Mouse (Mus musculus): Measurements from ENCODE around the gene Etnk2. TPM values are rescaled to one million over a fixed set of nuclear protein-coding genes. Genes with fewer than 3 reads are reported as not detected.

The Etnk2 gene
- polyA plus RNA-seq, 1 experiment from 2014 or later = 5.6 TPM

GRCm38 (mm10) chr1:133370352-133370751 lies 7.0 kb downstream of the Etnk2 start:
- Histone ChIP-seq H3K4me2 (replicated peaks; ENCODE audit: low read depth, low read length) (no peak overlapping the region), H3K27ac (ENCODE audit: low read length) (peak overlapping the region; percentile 7; the same call in 1 of the 2 replicates), H3K9ac (replicated peaks; ENCODE audit: low read depth, low read length) (no peak overlapping the region), H3K4me1 (ENCODE audit: control insufficient read depth, insufficient read depth, low read length) (peaks cover 7% of the 10 kb centered on the region; the same call in 1 of the 2 replicates), H3K27me3 (ENCODE audit: control insufficient read depth, insufficient read depth, low read length) (no peaks in the 10 kb centered on the region), H3K9me3 (ENCODE audit: control insufficient read depth, low read depth, low read length) (no peaks in the 10 kb centered on the region), H3K36me3 (ENCODE audit: control insufficient read depth, insufficient read depth, low read length) (no peaks in the 10 kb centered on the region), H3K4me3 (ENCODE audit: low read depth, low read length) (no peak overlapping the region)
- WGBS = 47% methylated on average over 4 of the region's 4 CpGs
- ATAC-seq (ENCODE audit: insufficient number of reproducible peaks, insufficient read depth, low FRiP score, low read depth) = no peak

DNA sequence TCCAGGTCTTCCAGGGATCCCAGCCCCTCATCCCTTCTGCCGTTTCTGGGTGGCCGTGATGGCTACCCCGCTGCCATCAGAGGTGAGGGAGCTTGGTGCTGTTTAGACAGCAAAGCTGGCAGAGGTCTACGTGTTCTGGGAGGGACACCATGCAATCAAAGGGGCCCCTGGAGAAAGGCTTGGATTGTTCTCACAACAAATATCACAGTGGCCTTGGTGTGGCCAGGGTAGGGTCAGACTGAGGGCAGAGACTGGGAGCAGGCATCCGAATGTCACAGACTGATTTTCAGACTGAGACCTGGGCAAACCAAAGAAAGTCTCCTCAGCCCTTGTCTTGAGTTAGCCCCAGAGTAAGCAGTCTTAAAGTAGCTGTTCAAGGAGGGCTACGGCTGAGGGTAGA lies 8.1 kb downstream of the Etnk2 start:
- WGBS = 67% methylated on average over 6 of the region's 6 CpGs
- no peak for ATAC-seq (ENCODE audit: insufficient number of reproducible peaks, insufficient read depth, low FRiP score, low read depth)
- no peak overlapping the region for H3K9ac ChIP-seq (replicated peaks; ENCODE audit: low read depth, low read length)
- peaks cover 7% of the 10 kb centered on the region; the same call in 1 of the 2 replicates for H3K4me1 ChIP-seq (ENCODE audit: control insufficient read depth, insufficient read depth, low read length)
- H3K27me3 ChIP-seq (ENCODE audit: control insufficient read depth, insufficient read depth, low read length) = no peaks in the 10 kb centered on the region
- no peak overlapping the region for H3K4me2 ChIP-seq (replicated peaks; ENCODE audit: low read depth, low read length)
- no peak overlapping the region for H3K4me3 ChIP-seq (ENCODE audit: low read depth, low read length)
- H3K36me3 ChIP-seq (ENCODE audit: control insufficient read depth, insufficient read depth, low read length) = no peaks in the 10 kb centered on the region
- no peak overlapping the region for H3K27ac ChIP-seq (ENCODE audit: low read length)
- H3K9me3 ChIP-seq (ENCODE audit: control insufficient read depth, low read depth, low read length) = no peaks in the 10 kb centered on the region

GRCm38 (mm10) chr1:133372113-133372512 lies 8.7 kb downstream of the Etnk2 start:
- no peaks in the 10 kb centered on the region for H3K27me3 ChIP-seq (ENCODE audit: control insufficient read depth, insufficient read depth, low read length)
- peaks cover 7% of the 10 kb centered on the region; the same call in 1 of the 2 replicates for H3K4me1 ChIP-seq (ENCODE audit: control insufficient read depth, insufficient read depth, low read length)
- H3K36me3 ChIP-seq (ENCODE audit: control insufficient read depth, insufficient read depth, low read length) = no peaks in the 10 kb centered on the region
- ATAC-seq (ENCODE audit: insufficient number of reproducible peaks, insufficient read depth, low FRiP score, low read depth) = no peak
- H3K9ac ChIP-seq (replicated peaks; ENCODE audit: low read depth, low read length) = no peak overlapping the region
- no peak overlapping the region for H3K4me2 ChIP-seq (replicated peaks; ENCODE audit: low read depth, low read length)
- H3K9me3 ChIP-seq (ENCODE audit: control insufficient read depth, low read depth, low read length) = no peaks in the 10 kb centered on the region
- H3K4me3 ChIP-seq (ENCODE audit: low read depth, low read length) = no peak overlapping the region
- no peak overlapping the region for H3K27ac ChIP-seq (ENCODE audit: low read length)
- WGBS = 43% methylated on average over 8 of the region's 8 CpGs

DNA sequence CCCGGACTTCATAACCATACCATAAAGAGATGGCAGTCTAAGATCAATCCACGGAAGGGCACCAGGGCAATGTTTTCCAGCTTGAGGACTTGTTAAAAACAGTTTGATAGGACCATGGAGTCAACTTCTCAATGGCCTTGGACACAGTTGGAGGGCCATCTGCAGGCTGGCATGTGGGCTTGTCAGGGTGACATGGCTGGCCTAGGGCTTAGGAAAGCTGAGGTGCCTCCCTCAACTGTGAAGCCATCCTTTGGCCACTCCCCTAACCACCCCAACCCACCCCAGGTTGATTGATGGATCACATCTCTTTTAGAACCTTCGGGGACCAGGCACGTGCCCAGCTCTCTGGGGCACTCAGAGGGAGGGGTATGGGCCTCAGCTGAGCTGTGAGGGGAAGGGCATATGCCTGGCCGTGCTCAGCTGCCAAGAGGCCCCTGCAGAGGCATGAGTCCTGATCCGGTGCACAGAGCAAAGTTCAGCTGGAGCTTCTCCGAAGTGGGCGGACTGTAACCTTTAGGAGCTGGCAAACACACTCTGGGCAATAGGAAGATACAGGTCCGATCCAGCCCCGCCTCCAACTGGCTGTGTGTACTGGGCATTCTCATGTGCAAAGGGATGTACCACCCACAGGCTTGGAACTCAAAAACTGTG lies 12.4 kb downstream of the Etnk2 start:
- Histone ChIP-seq H3K36me3 (ENCODE audit: control insufficient read depth, insufficient read depth, low read length) (no peaks in the 10 kb centered on the region), H3K4me3 (ENCODE audit: low read depth, low read length) (no peak overlapping the region), H3K9me3 (ENCODE audit: control insufficient read depth, low read depth, low read length) (no peaks in the 10 kb centered on the region), H3K9ac (replicated peaks; ENCODE audit: low read depth, low read length) (no peak overlapping the region), H3K27me3 (ENCODE audit: control insufficient read depth, insufficient read depth, low read length) (no peaks in the 10 kb centered on the region), H3K4me2 (replicated peaks; ENCODE audit: low read depth, low read length) (no peak overlapping the region), H3K27ac (ENCODE audit: low read length) (no peak overlapping the region), H3K4me1 (ENCODE audit: control insufficient read depth, insufficient read depth, low read length) (peaks cover 6% of the 10 kb centered on the region)
- WGBS = 56% methylated on average over 10 of the region's 10 CpGs
- ATAC-seq (ENCODE audit: insufficient number of reproducible peaks, insufficient read depth, low FRiP score, low read depth) = no peak

DNA sequence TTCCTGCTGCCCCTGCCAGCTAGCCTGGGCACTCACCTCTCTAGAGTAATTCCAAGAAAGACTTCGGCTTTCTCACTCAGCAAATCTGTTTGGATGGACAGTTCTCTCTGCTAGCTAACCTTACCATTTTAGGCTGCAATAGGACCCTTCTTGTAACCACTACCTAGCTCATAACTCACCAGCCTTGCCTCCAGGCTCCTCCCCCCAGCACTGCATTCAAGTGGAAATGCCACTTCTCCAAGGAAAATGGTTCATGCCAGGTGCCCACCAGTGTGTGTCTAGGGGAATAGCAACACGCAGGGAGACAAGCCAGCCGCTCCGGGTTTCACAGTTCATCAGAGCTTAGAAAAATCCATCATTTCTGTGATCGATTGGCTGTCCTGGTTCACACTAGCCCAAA lies 14.2 kb downstream of the Etnk2 start:
- no peaks in the 10 kb centered on the region for H3K9me3 ChIP-seq (ENCODE audit: control insufficient read depth, low read depth, low read length)
- WGBS = 89% methylated on average over 5 of the region's 5 CpGs
- no peaks in the 10 kb centered on the region for H3K27me3 ChIP-seq (ENCODE audit: control insufficient read depth, insufficient read depth, low read length)
- no peaks in the 10 kb centered on the region for H3K36me3 ChIP-seq (ENCODE audit: control insufficient read depth, insufficient read depth, low read length)
- H3K9ac ChIP-seq (replicated peaks; ENCODE audit: low read depth, low read length) = no peak overlapping the region
- ATAC-seq (ENCODE audit: insufficient number of reproducible peaks, insufficient read depth, low FRiP score, low read depth) = no peak
- H3K27ac ChIP-seq (ENCODE audit: low read length) = no peak overlapping the region
- H3K4me3 ChIP-seq (ENCODE audit: low read depth, low read length) = no peak overlapping the region
- peaks cover 6% of the 10 kb centered on the region for H3K4me1 ChIP-seq (ENCODE audit: control insufficient read depth, insufficient read depth, low read length)
- H3K4me2 ChIP-seq (replicated peaks; ENCODE audit: low read depth, low read length) = no peak overlapping the region

DNA sequence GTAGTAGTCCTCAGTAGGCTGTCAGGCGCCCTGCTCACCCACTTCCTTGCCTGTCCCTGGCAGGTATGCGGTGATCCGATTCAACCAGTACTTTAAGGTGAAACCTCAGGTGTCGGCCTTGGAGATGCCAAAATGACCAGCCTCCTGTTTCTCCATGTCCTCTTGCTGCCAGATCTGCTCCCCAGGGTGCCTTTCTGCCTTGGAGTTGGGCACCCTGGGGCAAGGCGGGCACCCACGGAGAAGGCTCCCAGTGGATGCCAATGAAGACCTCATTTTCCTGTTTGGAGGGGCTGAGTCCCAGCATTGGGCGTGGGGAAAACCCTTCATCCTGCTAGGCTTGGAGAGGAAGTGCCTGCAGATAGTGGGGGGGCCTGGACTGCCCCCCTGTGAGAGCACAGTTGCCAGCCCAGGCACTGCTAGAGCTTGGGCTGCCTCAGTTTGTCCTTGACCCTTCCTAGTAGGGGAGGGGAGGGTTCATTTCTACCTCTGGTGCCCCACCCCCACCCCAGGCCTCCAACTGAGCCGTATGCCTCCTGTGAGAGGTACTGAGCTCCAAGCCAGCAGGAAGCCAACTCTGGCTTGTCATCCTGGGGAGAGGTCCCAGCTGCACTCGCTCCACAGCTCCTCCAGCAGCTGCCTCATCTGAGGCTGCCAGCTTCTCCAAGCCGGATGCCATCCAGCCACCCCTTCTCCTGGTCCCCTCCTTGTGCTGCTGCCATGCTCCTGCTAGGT lies 16.0 kb downstream of the Etnk2 start:
- Histone ChIP-seq H3K4me3 (ENCODE audit: low read depth, low read length) (no peak overlapping the region), H3K9me3 (ENCODE audit: control insufficient read depth, low read depth, low read length) (no peaks in the 10 kb centered on the region), H3K4me2 (replicated peaks; ENCODE audit: low read depth, low read length) (no peak overlapping the region), H3K27ac (ENCODE audit: low read length) (no peak overlapping the region), H3K27me3 (ENCODE audit: control insufficient read depth, insufficient read depth, low read length) (no peaks in the 10 kb centered on the region), H3K9ac (replicated peaks; ENCODE audit: low read depth, low read length) (no peak overlapping the region), H3K4me1 (ENCODE audit: control insufficient read depth, insufficient read depth, low read length) (peaks cover 6% of the 10 kb centered on the region), H3K36me3 (ENCODE audit: control insufficient read depth, insufficient read depth, low read length) (peaks cover 2% of the 10 kb centered on the region; the same call in 1 of the 2 replicates)
- 56% methylated on average over 10 of the region's 10 CpGs for WGBS
- no peak for ATAC-seq (ENCODE audit: insufficient number of reproducible peaks, insufficient read depth, low FRiP score, low read depth)

- Histone ChIP-seq H3K36me3 (ENCODE audit: control insufficient read depth, insufficient read depth, low read length) (peaks cover 6% of the 10 kb centered on the region; the same call in 1 of the 2 replicates), H3K27ac (ENCODE audit: low read length) (no peak overlapping the region), H3K4me3 (ENCODE audit: low read depth, low read length) (no peak overlapping the region), H3K4me1 (ENCODE audit: control insufficient read depth, insufficient read depth, low read length) (peaks cover 6% of the 10 kb centered on the region), H3K9me3 (ENCODE audit: control insufficient read depth, low read depth, low read length) (no peaks in the 10 kb centered on the region), H3K27me3 (ENCODE audit: control insufficient read depth, insufficient read depth, low read length) (no peaks in the 10 kb centered on the region), H3K9ac (replicated peaks; ENCODE audit: low read depth, low read length) (no peak overlapping the region), H3K4me2 (replicated peaks; ENCODE audit: low read depth, low read length) (no peak overlapping the region)
- ATAC-seq (ENCODE audit: insufficient number of reproducible peaks, insufficient read depth, low FRiP score, low read depth) = no peak
- 78% methylated on average over 3 of the region's 3 CpGs for WGBS
Observed at GRCm38 (mm10) chr1:133379986-133380320, 16.6 kb downstream of the Etnk2 start.

DNA sequence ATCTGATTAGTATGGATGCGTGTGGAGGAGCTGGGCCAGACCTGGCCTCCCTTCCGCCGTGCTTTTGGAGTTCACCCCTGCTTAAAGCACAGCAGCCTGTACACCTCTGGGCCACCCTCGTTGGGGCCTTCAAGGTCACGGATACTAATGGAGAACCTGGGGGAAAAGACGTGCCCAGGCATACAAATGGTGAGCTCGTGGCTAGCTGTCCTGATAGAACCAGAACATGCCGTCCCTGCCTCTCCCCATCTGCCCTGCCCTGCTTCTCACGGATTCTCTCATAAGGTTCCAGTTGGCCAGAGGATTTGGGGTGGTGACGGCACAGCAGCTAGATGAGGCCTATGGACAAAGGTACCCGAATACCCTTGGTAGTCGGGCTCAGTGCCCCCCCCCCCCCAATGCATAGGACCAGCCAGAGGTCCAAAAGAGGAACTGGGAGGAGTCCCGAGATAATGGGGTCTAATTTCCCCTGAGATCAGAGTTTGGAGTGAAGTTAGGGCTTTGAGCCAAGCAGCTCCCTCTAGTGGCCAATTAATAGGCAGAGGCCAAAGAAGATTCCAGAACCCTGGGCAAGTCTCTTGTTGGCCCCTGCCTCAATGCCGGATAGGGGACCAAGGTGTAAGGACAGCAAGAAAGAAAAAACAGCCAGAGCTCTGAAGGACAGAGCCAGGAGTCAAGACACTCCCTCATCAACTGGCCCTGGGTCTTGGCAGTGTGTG lies 17.1 kb downstream of the Etnk2 start:
- Histone ChIP-seq H3K4me3 (ENCODE audit: low read depth, low read length) (no peak overlapping the region), H3K36me3 (ENCODE audit: control insufficient read depth, insufficient read depth, low read length) (peaks cover 6% of the 10 kb centered on the region; the same call in 1 of the 2 replicates), H3K4me2 (replicated peaks; ENCODE audit: low read depth, low read length) (no peak overlapping the region), H3K27me3 (ENCODE audit: control insufficient read depth, insufficient read depth, low read length) (no peaks in the 10 kb centered on the region), H3K4me1 (ENCODE audit: control insufficient read depth, insufficient read depth, low read length) (peaks cover 6% of the 10 kb centered on the region), H3K9me3 (ENCODE audit: control insufficient read depth, low read depth, low read length) (no peaks in the 10 kb centered on the region), H3K27ac (ENCODE audit: low read length) (no peak overlapping the region), H3K9ac (replicated peaks; ENCODE audit: low read depth, low read length) (no peak overlapping the region)
- WGBS = 70% methylated on average over 14 of the region's 14 CpGs
- no peak for ATAC-seq (ENCODE audit: insufficient number of reproducible peaks, insufficient read depth, low FRiP score, low read depth)
